Mouse (Mus musculus) hindbrain, embryonic 14.5 days (tissue): ENCODE data around the gene Cdc14a. TPM values are rescaled to one million over a fixed set of nuclear protein-coding genes. Genes with fewer than 3 reads are reported as not detected.

ENCODE experiments used
- ATAC-seq: fragments of 200-750 bp; cut with Nextera tagmentation; 2 replicates; pipeline ENCODE4 v1.8.0; 2017; ENCODE audit warnings: moderate number of reproducible peaks, mild to moderate bottlenecking, moderate TSS enrichment, moderate library complexity; ENCODE audit not compliant: low FRiP score
- DNase-seq: peaks from one replicate; pipeline ENCODE4 v3.0.0-alpha.2; 2015; ENCODE audit warnings: low spot score
- H3K27ac ChIP-seq: fragments of 300-500 bp; sonication (generic); 2 replicates; pipeline ENCODE4 v1.5.1; 2014; ENCODE audit warnings: mild to moderate bottlenecking, moderate library complexity
- H3K27me3 ChIP-seq: fragments of 300-500 bp; sonication (generic); 2 replicates; pipeline ENCODE4 v1.6.1; 2014; ENCODE audit warnings: mild to moderate bottlenecking, low read length, mixed read lengths; ENCODE audit not compliant: control insufficient read depth, insufficient read depth
- H3K36me3 ChIP-seq: fragments of 300-500 bp; sonication (generic); replicated peaks from 2 replicates; pipeline ENCODE4 v1.6.1; 2014; ENCODE audit not compliant: control insufficient read depth, insufficient read depth
- H3K4me1 ChIP-seq: fragments of 300-500 bp; sonication (generic); replicated peaks from 2 replicates; pipeline ENCODE4 v1.6.1; 2014; ENCODE audit warnings: antibody characterized with exemption, low read length, mixed read lengths; ENCODE audit not compliant: control insufficient read depth, insufficient read depth
- H3K4me2 ChIP-seq: fragments of 300-500 bp; sonication (generic); replicated peaks from 2 replicates; pipeline ENCODE4 v1.6.1; 2014; ENCODE audit warnings: mild to moderate bottlenecking, moderate library complexity
- H3K4me3 ChIP-seq: fragments of 300-500 bp; sonication (generic); replicated peaks from 2 replicates; pipeline ENCODE4 v1.5.1; 2014; ENCODE audit warnings: mild to moderate bottlenecking, low read length
- H3K9ac ChIP-seq: fragments of 300-500 bp; sonication (generic); 2 replicates; pipeline ENCODE4 v1.6.1; 2014
- H3K9me3 ChIP-seq: fragments of 300-500 bp; sonication (generic); 2 replicates; pipeline ENCODE4 v1.6.1; 2016; ENCODE audit warnings: low read length; ENCODE audit not compliant: control insufficient read depth
- WGBS: fragments of 180-500 bp; shearing (Covaris S2); extraction: QIAGEN DNeasy Blood & Tissue Kit; methylation state at CpG from one replicate; pipeline ENCODE4 v1.1.7; 2014; 5-methylcytosine and 5-hydroxymethylcytosine counted together
- polyA plus RNA-seq: library from polyadenylated mRNA; unstranded; fragments of >200 nt; fragmentation: Nextera tagmentation; extraction: Ambion mirVana; gene quantifications from 2 replicates; pipeline ENCODE4 v1.2.1, GENCODE M21; 2014

The Cdc14a gene
- polyA plus RNA-seq, 1 experiment from 2014 or later, result 4.1 TPM

DNA sequence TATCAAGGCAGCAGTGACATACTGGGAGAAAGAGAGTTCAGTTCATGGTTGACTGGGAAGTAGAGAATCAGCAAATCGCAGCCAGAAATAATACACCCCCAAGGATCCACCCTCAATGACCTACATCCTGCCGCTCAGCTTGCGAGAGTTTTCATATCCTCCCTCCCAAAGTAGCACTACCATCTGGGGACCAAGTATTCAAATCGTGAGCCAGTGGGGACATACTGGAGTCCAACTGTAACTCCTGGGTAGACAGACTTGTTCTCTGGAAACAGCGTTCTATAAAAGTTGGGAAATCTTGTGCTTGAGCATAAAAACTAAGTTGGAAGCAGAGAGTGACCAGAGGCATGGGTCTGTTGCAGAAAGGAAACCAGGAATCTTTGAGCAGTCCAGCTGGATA is 191.1 kb downstream of the Cdc14a start:
- no peaks in the 10 kb centered on the region for H3K9me3 ChIP-seq
- H3K9ac ChIP-seq, result no peak overlapping the region
- DNase-seq (no peak), ATAC-seq (no peak)
- no peak overlapping the region for H3K4me3 ChIP-seq
- H3K36me3 ChIP-seq, result no peaks in the 10 kb centered on the region
- no peaks in the 10 kb centered on the region for H3K4me1 ChIP-seq
- no peaks in the 10 kb centered on the region for H3K27me3 ChIP-seq
- no peak overlapping the region for H3K4me2 ChIP-seq
- H3K27ac ChIP-seq, result no peak overlapping the region
- WGBS, result 86% methylated on average over 5 of the region's 5 CpGs

DNA sequence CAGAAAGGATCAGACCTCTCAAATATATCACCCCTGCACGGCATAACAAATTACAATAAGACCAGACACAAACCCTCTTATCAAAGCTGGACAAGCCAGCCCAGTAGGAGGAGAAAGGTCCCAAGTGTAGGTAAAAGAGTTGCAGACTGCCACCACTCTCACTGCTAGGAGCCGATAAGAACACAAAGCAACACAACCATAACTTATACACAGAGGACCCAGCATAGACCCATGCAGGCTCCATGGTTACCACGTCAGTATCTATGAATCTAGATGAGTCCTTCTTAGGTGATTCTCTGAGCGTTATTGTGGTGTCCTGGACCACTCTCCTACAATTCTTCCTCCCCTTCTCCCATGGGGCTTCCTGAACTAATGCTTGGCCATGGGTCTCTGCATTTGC is 194.5 kb downstream of the Cdc14a start:
- Histone ChIP-seq H3K4me3 (no peak overlapping the region), H3K27ac (no peak overlapping the region), H3K36me3 (no peaks in the 10 kb centered on the region), H3K4me1 (no peaks in the 10 kb centered on the region), H3K27me3 (no peaks in the 10 kb centered on the region), H3K4me2 (no peak overlapping the region), H3K9ac (no peak overlapping the region), H3K9me3 (no peaks in the 10 kb centered on the region)
- no peak for ATAC-seq
- no peak for DNase-seq
- 76% methylated on average over 4 of the region's 4 CpGs for WGBS

DNA sequence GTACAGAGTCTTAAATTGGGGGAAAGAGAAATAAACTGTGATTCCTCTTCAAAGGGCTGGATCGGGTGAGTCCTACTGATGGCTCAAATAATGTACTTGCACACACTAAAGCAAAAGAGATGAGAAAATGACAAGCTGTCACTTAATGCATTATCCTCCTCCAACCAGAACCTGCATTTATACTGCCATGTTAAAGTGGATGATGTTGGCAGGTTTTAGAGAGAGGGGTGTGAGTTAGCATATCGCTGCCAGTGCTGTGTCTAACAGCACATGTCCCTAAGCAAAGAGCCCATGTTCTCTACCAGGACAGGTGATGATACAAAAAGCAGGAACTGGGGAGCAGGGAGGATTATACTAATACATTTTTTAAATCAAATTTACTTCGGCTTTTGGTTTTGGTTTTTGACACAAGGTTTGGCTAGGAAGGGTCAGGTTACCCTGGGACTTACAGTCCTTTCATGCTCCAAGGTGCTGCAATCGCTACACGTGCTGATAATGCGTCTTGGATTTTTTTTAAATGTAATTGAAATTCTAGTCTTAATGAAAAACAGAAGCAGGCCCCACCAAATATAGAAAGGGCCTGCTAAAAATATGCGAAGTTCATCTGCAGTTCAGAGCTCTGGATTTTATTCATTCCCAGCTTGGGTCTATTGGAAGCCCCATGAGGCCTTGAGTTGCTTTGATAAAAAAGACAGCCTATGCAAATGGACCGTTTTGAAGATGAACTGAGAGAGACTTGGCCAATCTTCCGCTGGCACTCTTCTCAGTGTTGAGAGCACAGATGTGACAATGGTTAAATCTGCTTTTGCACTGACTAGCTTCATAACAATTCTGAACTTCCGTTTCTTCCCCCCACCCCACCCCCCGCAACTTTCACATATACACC is 195.2 kb downstream of the Cdc14a start:
- Histone ChIP-seq H3K27ac (no peak overlapping the region), H3K9me3 (no peaks in the 10 kb centered on the region), H3K9ac (no peak overlapping the region), H3K4me1 (no peaks in the 10 kb centered on the region), H3K4me2 (no peak overlapping the region), H3K36me3 (no peaks in the 10 kb centered on the region), H3K4me3 (no peak overlapping the region), H3K27me3 (no peaks in the 10 kb centered on the region)
- no peak for ATAC-seq
- DNase-seq, result no peak
- WGBS, result 45% methylated on average over 11 of the region's 11 CpGs

DNA sequence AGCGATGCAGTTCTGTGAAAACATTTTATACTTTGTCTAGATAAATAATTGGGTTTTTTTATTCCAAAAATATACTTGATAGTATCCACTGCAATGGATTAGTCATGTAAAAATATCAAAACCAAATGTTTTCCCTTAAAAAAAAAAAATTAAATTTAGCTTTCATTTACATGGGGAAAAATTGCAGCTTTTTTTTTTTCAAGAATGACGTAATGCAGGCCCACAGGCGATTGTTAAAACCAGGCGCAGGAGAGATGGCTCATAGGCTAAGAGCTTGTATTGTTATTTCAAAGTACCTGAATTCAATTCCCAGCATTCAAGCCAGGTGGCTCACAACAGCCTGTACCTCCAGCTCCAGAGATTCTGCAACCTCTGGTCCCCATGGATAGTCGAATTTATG is 196.4 kb downstream of the Cdc14a start:
- Histone ChIP-seq H3K4me2 (no peak overlapping the region), H3K9me3 (no peaks in the 10 kb centered on the region), H3K4me3 (no peak overlapping the region), H3K27ac (no peak overlapping the region), H3K4me1 (no peaks in the 10 kb centered on the region; the same call in 1 of the 2 replicates), H3K27me3 (no peaks in the 10 kb centered on the region), H3K36me3 (no peaks in the 10 kb centered on the region), H3K9ac (no peak overlapping the region)
- no peak for ATAC-seq
- WGBS, result 82% methylated on average over 5 of the region's 5 CpGs
- no peak for DNase-seq

DNA sequence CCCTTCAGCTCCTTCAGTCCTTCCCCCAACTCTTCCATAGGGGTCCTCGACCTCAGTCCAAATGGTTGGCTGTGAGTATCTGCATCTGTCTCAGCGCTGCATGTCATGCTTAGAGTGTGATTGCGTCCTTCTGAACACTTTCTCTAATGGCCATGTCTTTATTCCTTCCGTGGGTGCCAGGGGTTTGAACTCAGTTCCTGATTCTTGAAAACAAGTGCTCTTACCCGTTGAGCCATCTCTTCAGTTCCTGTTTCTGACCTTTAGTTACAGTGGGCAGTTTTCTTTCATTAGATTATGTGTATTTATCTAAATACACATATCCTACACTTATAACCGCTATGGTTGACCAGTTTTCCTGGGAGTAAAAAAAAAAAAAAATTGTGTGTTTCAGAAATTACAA is 196.9 kb downstream of the Cdc14a start:
- no peaks in the 10 kb centered on the region for H3K36me3 ChIP-seq
- H3K27ac ChIP-seq, result no peak overlapping the region
- no peak overlapping the region for H3K4me3 ChIP-seq
- no peaks in the 10 kb centered on the region for H3K9me3 ChIP-seq
- WGBS, result 92% methylated on average over 6 of the region's 6 CpGs
- no peak overlapping the region for H3K9ac ChIP-seq
- H3K27me3 ChIP-seq, result no peaks in the 10 kb centered on the region
- no peak for DNase-seq
- no peak for ATAC-seq
- no peak overlapping the region for H3K4me2 ChIP-seq
- H3K4me1 ChIP-seq, result no peaks in the 10 kb centered on the region; the same call in 1 of the 2 replicates

Other genes starting within 250 kb of the Cdc14a start
- 6.8 and 7.4 TPM in 2 replicates for gene Gpr88, start 170.5 kb downstream of the Cdc14a start, polyA plus RNA-seq
- gene Rtca, start 84.2 kb upstream of the Cdc14a start, polyA plus RNA-seq, result 113 and 115 TPM in 2 replicates
- gene Dbt, start 89.0 kb upstream of the Cdc14a start, polyA plus RNA-seq, result 10.9 and 11.6 TPM in 2 replicates
- gene Lrrc39, start 138.9 kb upstream of the Cdc14a start, polyA plus RNA-seq, result 0.39 TPM in 1 of 2 replicates, not detected in the other
- 13.1 and 14.2 TPM in 2 replicates for gene Sass6, start 170.9 kb upstream of the Cdc14a start, polyA plus RNA-seq
- gene Trmt13, start 190.6 kb upstream of the Cdc14a start, polyA plus RNA-seq, result 15.9 and 24.5 TPM in 2 replicates
- gene Mfsd14a, start 238.6 kb upstream of the Cdc14a start, polyA plus RNA-seq, result 71.2 and 77.0 TPM in 2 replicates